Mouse (Mus musculus) erythroblast, embryonic 14.5 days (primary cell): ENCODE data around the gene Adrb1.

Experiments used
- GATA1 ChIP-seq: IDR thresholded peaks from 2 replicates; pipeline ENCODE4 v1.6.1; 2012; ENCODE audit warnings: low read length, inconsistent platforms, mixed read lengths
- TAL1 ChIP-seq: IDR thresholded peaks from 3 replicates; pipeline ENCODE4 v1.6.1; 2012; ENCODE audit warnings: low read length, inconsistent platforms, mixed read lengths

DNA sequence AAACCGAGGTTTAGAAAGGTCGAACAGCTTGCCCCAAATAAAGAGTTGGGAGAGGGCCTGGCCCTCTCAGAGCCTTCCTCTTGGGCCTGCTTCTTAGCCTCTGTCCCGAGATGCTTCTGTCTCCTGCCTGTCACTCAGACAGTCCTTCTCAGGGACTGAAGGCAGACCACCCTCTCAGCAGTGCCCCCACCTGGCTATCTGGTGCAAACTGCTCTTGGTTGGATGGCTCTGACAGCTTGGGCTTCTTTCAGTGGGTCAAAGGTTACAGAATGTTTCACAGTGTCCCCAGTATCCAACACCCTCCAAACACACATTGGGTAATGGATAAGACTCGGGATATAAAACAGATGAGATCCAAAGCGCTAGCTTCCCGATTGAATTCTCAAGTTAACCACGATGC, 23.1 kb downstream of the Adrb1 start:
- TF ChIP-seq GATA1 (no peak), TAL1 (no peak)
